Mouse (Mus musculus): ENCODE measurements around the gene Gm13030. TPM values are rescaled to one million over a fixed set of nuclear protein-coding genes. Genes with fewer than 3 reads are reported as not detected.
A peak's percentile ranks its signal among the peaks of the same experiment; 100 is the strongest.

The Gm13030 gene
- polyA plus RNA-seq (2012; rRNA removed): not detected in 2 replicates

DNA sequence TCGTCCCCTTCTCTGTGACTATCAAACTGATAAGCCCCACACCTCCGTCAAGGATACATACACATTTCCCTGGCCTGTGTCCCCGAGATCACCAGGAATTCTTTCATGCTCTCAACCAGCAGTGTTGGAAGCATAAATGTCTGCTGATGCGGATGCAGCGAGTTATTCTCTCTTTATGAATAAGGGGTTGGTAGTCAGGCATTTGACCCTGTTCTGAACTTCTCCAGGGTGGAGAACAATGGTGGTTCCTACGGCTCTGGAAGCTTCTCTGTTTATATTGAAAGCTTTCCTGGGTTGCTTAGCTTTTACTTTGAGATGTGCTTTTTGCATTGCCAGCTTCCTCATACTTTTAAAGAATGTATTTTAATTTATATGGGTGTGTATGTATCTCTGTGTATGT lies at the start of gene Gm13030:
TSS of gene Gm13030 (minus strand) at position 101 of the 400 bp plus-strand sequence.
- no peaks in the 10 kb centered on the region for H3K27me3 ChIP-seq (ENCODE audit: control insufficient read depth, insufficient read depth, low read length)
- H3K4me1 ChIP-seq (ENCODE audit: control insufficient read depth, insufficient read depth, low read length): no peaks in the 10 kb centered on the region
- no peaks in the 10 kb centered on the region for H3K36me3 ChIP-seq (ENCODE audit: control insufficient read depth, insufficient read depth, low read length)
- TF ChIP-seq POLR2A (IDR thresholded peaks at IDR 0.05; ENCODE audit: control insufficient read depth, low read depth, low read length) (no peak), CTCF (IDR thresholded peaks at IDR 0.05; ENCODE audit: control insufficient read depth, insufficient read depth, insufficient replicate concordance, low read depth, low read length) (no peak)
- H3K4me3 ChIP-seq (ENCODE audit: control insufficient read depth, low read depth, low read length): no peak within 1 kb of the TSS
- no peak within 1 kb of the TSS for H3K27ac ChIP-seq (ENCODE audit: control insufficient read depth, insufficient read depth, low read depth, low read length)

DNA sequence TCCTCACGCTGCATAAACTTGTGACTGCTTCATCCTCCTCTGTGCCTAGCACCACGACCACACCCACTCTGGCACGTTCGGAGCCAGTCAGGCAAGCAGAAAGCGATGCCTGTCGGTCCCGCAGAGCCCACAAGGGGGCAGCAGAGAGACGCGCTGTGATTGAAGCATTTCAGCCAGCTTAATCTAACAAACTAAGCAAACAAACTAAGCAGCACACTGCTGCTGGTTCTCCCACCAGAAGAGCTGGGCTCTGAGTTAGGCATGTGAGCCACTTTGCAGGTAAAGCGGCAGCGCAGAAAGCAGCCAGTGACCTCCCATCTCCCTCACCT lies 48.3 kb upstream of the Gm13030 start:
- Histone ChIP-seq H3K27ac (ENCODE audit: control insufficient read depth, insufficient read depth, low read depth, low read length) (no peak overlapping the region), H3K36me3 (ENCODE audit: control insufficient read depth, insufficient read depth, low read length) (no peaks in the 10 kb centered on the region), H3K4me1 (ENCODE audit: control insufficient read depth, insufficient read depth, low read length) (no peaks in the 10 kb centered on the region; the same call in 1 of the 2 replicates), H3K4me3 (ENCODE audit: control insufficient read depth, low read depth, low read length) (no peak overlapping the region), H3K27me3 (ENCODE audit: control insufficient read depth, insufficient read depth, low read length) (no peaks in the 10 kb centered on the region)
- TF ChIP-seq POLR2A (IDR thresholded peaks at IDR 0.05; ENCODE audit: control insufficient read depth, low read depth, low read length): no peak
- TF ChIP-seq CTCF (IDR thresholded peaks at IDR 0.05; ENCODE audit: control insufficient read depth, insufficient read depth, insufficient replicate concordance, low read depth, low read length): peak; percentile 100

GRCm38 (mm10) chr4:138921254-138922130 lies 47.7 kb upstream of the Gm13030 start:
- no peak for TF ChIP-seq POLR2A (IDR thresholded peaks at IDR 0.05; ENCODE audit: control insufficient read depth, low read depth, low read length)
- TF ChIP-seq CTCF (IDR thresholded peaks at IDR 0.05; ENCODE audit: control insufficient read depth, insufficient read depth, insufficient replicate concordance, low read depth, low read length): no peak
- no peaks in the 10 kb centered on the region for H3K27me3 ChIP-seq (ENCODE audit: control insufficient read depth, insufficient read depth, low read length)
- no peak overlapping the region for H3K4me3 ChIP-seq (ENCODE audit: control insufficient read depth, low read depth, low read length)
- H3K36me3 ChIP-seq (ENCODE audit: control insufficient read depth, insufficient read depth, low read length): no peaks in the 10 kb centered on the region
- no peak overlapping the region for H3K27ac ChIP-seq (ENCODE audit: control insufficient read depth, insufficient read depth, low read depth, low read length)
- H3K4me1 ChIP-seq (ENCODE audit: control insufficient read depth, insufficient read depth, low read length): no peaks in the 10 kb centered on the region; the same call in 1 of the 2 replicates

DNA sequence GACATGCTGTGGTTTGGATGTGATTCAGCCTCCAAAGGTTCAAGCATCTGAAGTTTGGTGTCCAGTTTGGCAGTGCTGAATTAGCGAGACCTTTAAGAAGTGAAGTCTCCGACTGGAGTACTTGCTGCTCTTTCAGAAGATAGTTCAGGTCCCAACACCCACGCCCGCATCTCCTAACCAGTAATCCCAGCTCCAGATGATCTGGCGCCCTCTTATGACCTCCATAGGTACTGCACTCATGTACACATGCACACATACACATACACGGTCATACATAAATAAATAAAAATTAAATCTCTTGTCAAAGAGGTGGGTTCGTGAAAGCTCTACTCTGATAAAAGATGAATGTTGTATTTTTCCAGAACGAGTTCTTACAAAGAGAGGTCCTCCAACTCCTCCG lies 43.5 kb upstream of the Gm13030 start:
- Histone ChIP-seq H3K27ac (ENCODE audit: control insufficient read depth, insufficient read depth, low read depth, low read length) (no peak overlapping the region), H3K4me3 (ENCODE audit: control insufficient read depth, low read depth, low read length) (no peak overlapping the region), H3K36me3 (ENCODE audit: control insufficient read depth, insufficient read depth, low read length) (no peaks in the 10 kb centered on the region), H3K27me3 (ENCODE audit: control insufficient read depth, insufficient read depth, low read length) (no peaks in the 10 kb centered on the region), H3K4me1 (ENCODE audit: control insufficient read depth, insufficient read depth, low read length) (peaks cover 6% of the 10 kb centered on the region)
- TF ChIP-seq CTCF (IDR thresholded peaks at IDR 0.05; ENCODE audit: control insufficient read depth, insufficient read depth, insufficient replicate concordance, low read depth, low read length) (peak; percentile 53; the same call in 1 of the 2 replicates), POLR2A (IDR thresholded peaks at IDR 0.05; ENCODE audit: control insufficient read depth, low read depth, low read length) (no peak)

DNA sequence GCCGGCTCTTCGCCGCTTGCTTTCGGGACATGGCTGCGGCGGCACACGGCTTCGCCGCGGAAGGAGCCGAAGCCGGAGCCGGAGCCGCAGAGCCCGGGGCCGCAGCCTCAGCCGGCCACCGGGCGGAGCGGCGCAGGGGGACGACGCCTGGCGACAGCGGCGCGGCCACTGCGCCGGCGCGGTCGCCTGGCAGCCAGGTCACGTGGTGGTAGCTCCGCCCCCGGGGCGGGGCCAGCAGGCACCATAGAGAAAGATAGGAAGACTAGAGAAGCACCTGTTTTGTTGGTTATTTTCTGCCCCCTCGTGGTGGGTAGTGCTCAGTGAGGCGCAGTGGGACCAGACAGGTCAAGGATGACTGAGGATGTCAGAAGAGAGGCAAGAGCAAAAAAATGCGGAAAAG lies 40.0 kb upstream of the Gm13030 start, which contains the start of gene Otud3:
TSS of gene Otud3 (minus strand) at position 149 of the 400 bp plus-strand sequence.
- Histone ChIP-seq H3K27me3 (ENCODE audit: control insufficient read depth, insufficient read depth, low read length) (no peaks in the 10 kb centered on the region), H3K4me3 (ENCODE audit: control insufficient read depth, low read depth, low read length) (peak within 1 kb of the TSS; percentile 93), H3K27ac (ENCODE audit: control insufficient read depth, insufficient read depth, low read depth, low read length) (0 out of 2 replicates have a peak within 1 kb of the TSS, but pooled peaks have one; percentile 1), H3K36me3 (ENCODE audit: control insufficient read depth, insufficient read depth, low read length) (peaks cover 3% of the 10 kb centered on the region; the same call in 1 of the 2 replicates), H3K4me1 (ENCODE audit: control insufficient read depth, insufficient read depth, low read length) (peaks cover 8% of the 10 kb centered on the region)
- TF ChIP-seq CTCF (IDR thresholded peaks at IDR 0.05; ENCODE audit: control insufficient read depth, insufficient read depth, insufficient replicate concordance, low read depth, low read length) (peak; percentile 87), POLR2A (IDR thresholded peaks at IDR 0.05; ENCODE audit: control insufficient read depth, low read depth, low read length) (peak; percentile 92)

GRCm38 (mm10) chr4:138913141-138913787 lies 39.5 kb upstream of the Gm13030 start:
- H3K36me3 ChIP-seq (ENCODE audit: control insufficient read depth, insufficient read depth, low read length): peaks cover 4% of the 10 kb centered on the region; the same call in 1 of the 2 replicates
- peaks cover 8% of the 10 kb centered on the region for H3K4me1 ChIP-seq (ENCODE audit: control insufficient read depth, insufficient read depth, low read length)
- peak overlapping the region; percentile 93 for H3K4me3 ChIP-seq (ENCODE audit: control insufficient read depth, low read depth, low read length)
- TF ChIP-seq CTCF (IDR thresholded peaks at IDR 0.05; ENCODE audit: control insufficient read depth, insufficient read depth, insufficient replicate concordance, low read depth, low read length): no peak
- TF ChIP-seq POLR2A (IDR thresholded peaks at IDR 0.05; ENCODE audit: control insufficient read depth, low read depth, low read length): no peak
- 0 out of 2 replicates have a peak overlapping the region, but pooled peaks have one; percentile 1 for H3K27ac ChIP-seq (ENCODE audit: control insufficient read depth, insufficient read depth, low read depth, low read length)
- no peaks in the 10 kb centered on the region for H3K27me3 ChIP-seq (ENCODE audit: control insufficient read depth, insufficient read depth, low read length)
